8 mouse cellular contexts compared by ENCODE assay signal in genomic region chr4:155943049-155943452, GRCm38 (mm10). TPM values are rescaled to one million over a fixed set of nuclear protein-coding genes. Genes with fewer than 3 reads are reported as not detected.
DNase-seq lines count a peak whose midpoint lies in the region; ATAC-seq and TF ChIP-seq lines count a peak whose summit lies in the region.

No protein-coding gene starts in this region.

- peak; percentile 20 for ATAC-seq in kidney, postnatal 0 days (replicated peaks; ENCODE audit: low FRiP score, low read depth)
- ATAC-seq in liver, embryonic 15.5 days (ENCODE audit: insufficient read depth): peak; percentile 16

- TF ChIP-seq CTCF in embryonic fibroblast, embryonic 13.5 days (IDR thresholded peaks at IDR 0.05; ENCODE audit: borderline replicate concordance, insufficient read depth, low read length): no peak
- no peak for TF ChIP-seq CTCF in kidney, postnatal 0 days (IDR thresholded peaks at IDR 0.05; ENCODE audit: low read depth)

- H3K36me3 ChIP-seq in kidney, postnatal 0 days (ENCODE audit: insufficient read depth, low read length): 0 out of 2 replicates have a peak, but pooled peaks cover 15% of the 10 kb centered on the region
- peaks cover 17% of the 10 kb centered on the region for H3K36me3 ChIP-seq in liver, embryonic 15.5 days (replicated peaks)
- peaks cover 4% of the 10 kb centered on the region for H3K36me3 ChIP-seq in myocyte (ENCODE audit: control insufficient read depth, insufficient read depth)

- H3K79me2 ChIP-seq in myocyte (ENCODE audit: control insufficient read depth, insufficient read depth): peaks cover 42% of the 10 kb centered on the region

- H3K4me3 ChIP-seq in embryonic fibroblast, embryonic 13.5 days (ENCODE audit: insufficient read depth, low read length): peak overlapping the region; percentile 63
- H3K4me3 ChIP-seq in kidney, postnatal 0 days (replicated peaks; ENCODE audit: low read depth, low read length): peak overlapping the region; percentile 85
- peak overlapping the region; percentile 97 for H3K4me3 ChIP-seq in liver, embryonic 15.5 days (replicated peaks)
- peak overlapping the region; percentile 85 for H3K4me3 ChIP-seq in myocyte

- H3K9ac ChIP-seq in kidney, postnatal 0 days (ENCODE audit: low read depth, low read length): peak overlapping the region; percentile 89
- peak overlapping the region; percentile 90 for H3K9ac ChIP-seq in liver, embryonic 15.5 days

- peak overlapping the region; percentile 88 for H3K27ac ChIP-seq in embryonic fibroblast, embryonic 13.5 days (ENCODE audit: insufficient read depth, low read length)
- peak overlapping the region; percentile 88 for H3K27ac ChIP-seq in kidney, postnatal 0 days
- H3K27ac ChIP-seq in liver, embryonic 15.5 days (replicated peaks): peak overlapping the region; percentile 83

- no peak for TF ChIP-seq POLR2A in embryonic fibroblast, embryonic 13.5 days (IDR thresholded peaks at IDR 0.05; ENCODE audit: low read depth, low read length)
- TF ChIP-seq POLR2A in myocyte (IDR thresholded peaks at IDR 0.05; ENCODE audit: insufficient read length, low read depth): no peak

- peaks cover 4% of the 10 kb centered on the region; the same call in 1 of the 2 replicates for H3K4me1 ChIP-seq in embryonic fibroblast, embryonic 13.5 days (ENCODE audit: control insufficient read depth, insufficient read depth, low read length)
- peaks cover 13% of the 10 kb centered on the region for H3K4me1 ChIP-seq in kidney, postnatal 0 days (replicated peaks; ENCODE audit: insufficient read depth, low read length)
- H3K4me1 ChIP-seq in liver, embryonic 15.5 days (replicated peaks): peaks cover 49% of the 10 kb centered on the region

- under 1% methylated on average over 17 of the region's 17 CpGs for WGBS in kidney, postnatal 0 days
- WGBS in liver, embryonic 15.5 days (ENCODE audit: insufficient replicate concordance): 2% methylated on average over 17 of the region's 17 CpGs

- no peaks in the 10 kb centered on the region for H3K27me3 ChIP-seq in kidney, postnatal 0 days (ENCODE audit: insufficient read depth, low read length)
- H3K27me3 ChIP-seq in liver, embryonic 15.5 days: peaks cover 33% of the 10 kb centered on the region
- H3K27me3 ChIP-seq in myocyte (ENCODE audit: control insufficient read depth, insufficient read depth, insufficient read length): no peaks in the 10 kb centered on the region

- H3K9me3 ChIP-seq in kidney, postnatal 0 days (replicated peaks; ENCODE audit: low read length): no peaks in the 10 kb centered on the region
- no peaks in the 10 kb centered on the region for H3K9me3 ChIP-seq in liver, embryonic 15.5 days (replicated peaks)

- DNase-seq in urinary bladder, postnatal 14 days (ENCODE audit: low spot score): peak; percentile 50
- no peak for DNase-seq in urinary bladder, adult 2 months (ENCODE audit: low spot score)
- DNase-seq in heart, adult 9 months (ENCODE audit: low spot score in 2 of 2): peak; percentile 44 to 53
- DNase-seq in kidney, postnatal 0 days (ENCODE audit: low spot score): peak; percentile 29
- no peak for DNase-seq in spleen, postnatal 10 days (ENCODE audit: low spot score in 2 of 2)

- peak overlapping the region; percentile 95 for H3K4me2 ChIP-seq in kidney, postnatal 0 days (ENCODE audit: low read length)
- peak overlapping the region; percentile 97 for H3K4me2 ChIP-seq in liver, embryonic 15.5 days
- H3K4me2 ChIP-seq in myocyte (ENCODE audit: low read depth): peak overlapping the region; percentile 97

- H3ac ChIP-seq in myocyte (ENCODE audit: control insufficient read depth, insufficient read length): peak overlapping the region; percentile 59

TF ChIP-seq in myocyte, 11 proteins besides CTCF, POLR2A, EP300 and RAD21:
- TF ChIP-seq REST (IDR thresholded peaks at IDR 0.05; ENCODE audit: insufficient read depth, insufficient read length): no peak

RNA-seq across cellular contexts. Expression of gene Ube2j2, which starts 0.6 kb away (rescaled TPM):
- polyA plus RNA-seq in urinary bladder, adult 2 months (2012; rRNA removed): 55.1 and 63.4 TPM in 2 replicates
- polyA plus RNA-seq in embryonic fibroblast, embryonic 13.5 days (2011; ENCODE audit: insufficient read length, low read depth, missing spikeins): 82.9 and 96.0 TPM in 2 replicates
- polyA plus RNA-seq in kidney, postnatal 0 days (2015; fragmentation: Nextera tagmentation; extraction: Ambion mirVana): 99.7 and 108 TPM in 2 replicates
- polyA plus RNA-seq in liver, embryonic 15.5 days (2015; fragmentation: Nextera tagmentation; extraction: Ambion mirVana): 50.2 and 51.2 TPM in 2 replicates
- polyA plus RNA-seq in myocyte (2012; fragmentation: generic; extraction: Trizol): 70.6 TPM

RNA-seq across cellular contexts. Expression of gene C1qtnf12, which starts 19.1 kb away (rescaled TPM):
- polyA plus RNA-seq in urinary bladder, adult 2 months (2012; rRNA removed): 27.5 and 29.9 TPM in 2 replicates
- 25.2 and 31.0 TPM in 2 replicates for polyA plus RNA-seq in embryonic fibroblast, embryonic 13.5 days (2011; ENCODE audit: insufficient read length, low read depth, missing spikeins)
- polyA plus RNA-seq in kidney, postnatal 0 days (2015; fragmentation: Nextera tagmentation; extraction: Ambion mirVana): 113 and 116 TPM in 2 replicates
- 76.3 and 81.9 TPM in 2 replicates for polyA plus RNA-seq in liver, embryonic 15.5 days (2015; fragmentation: Nextera tagmentation; extraction: Ambion mirVana)
- polyA plus RNA-seq in myocyte (2012; fragmentation: generic; extraction: Trizol): 2.1 TPM

RNA-seq across cellular contexts. Expression of gene B3galt6, which starts 49.4 kb away (rescaled TPM):
- polyA plus RNA-seq in urinary bladder, adult 2 months (2012; rRNA removed): 5.3 and 6.1 TPM in 2 replicates
- 5.3 and 5.4 TPM in 2 replicates for polyA plus RNA-seq in embryonic fibroblast, embryonic 13.5 days (2011; ENCODE audit: insufficient read length, low read depth, missing spikeins)
- 14.3 and 14.5 TPM in 2 replicates for polyA plus RNA-seq in kidney, postnatal 0 days (2015; fragmentation: Nextera tagmentation; extraction: Ambion mirVana)
- polyA plus RNA-seq in liver, embryonic 15.5 days (2015; fragmentation: Nextera tagmentation; extraction: Ambion mirVana): 4.4 and 4.6 TPM in 2 replicates
- polyA plus RNA-seq in myocyte (2012; fragmentation: generic; extraction: Trizol): 5.4 TPM

RNA-seq across cellular contexts. Expression of gene Sdf4, which starts 49.6 kb away (rescaled TPM):
- 75.8 and 106 TPM in 2 replicates for polyA plus RNA-seq in urinary bladder, adult 2 months (2012; rRNA removed)
- polyA plus RNA-seq in embryonic fibroblast, embryonic 13.5 days (2011; ENCODE audit: insufficient read length, low read depth, missing spikeins): 172 and 187 TPM in 2 replicates
- 178 and 183 TPM in 2 replicates for polyA plus RNA-seq in kidney, postnatal 0 days (2015; fragmentation: Nextera tagmentation; extraction: Ambion mirVana)
- polyA plus RNA-seq in liver, embryonic 15.5 days (2015; fragmentation: Nextera tagmentation; extraction: Ambion mirVana): 77.0 and 81.4 TPM in 2 replicates
- 137 TPM for polyA plus RNA-seq in myocyte (2012; fragmentation: generic; extraction: Trizol)

RNA-seq across cellular contexts. Expression of gene Acap3, which starts 51.4 kb away (rescaled TPM):
- polyA plus RNA-seq in urinary bladder, adult 2 months (2012; rRNA removed): 23.7 and 29.2 TPM in 2 replicates
- polyA plus RNA-seq in embryonic fibroblast, embryonic 13.5 days (2011; ENCODE audit: insufficient read length, low read depth, missing spikeins): 18.1 and 25.7 TPM in 2 replicates
- 8.2 and 8.4 TPM in 2 replicates for polyA plus RNA-seq in kidney, postnatal 0 days (2015; fragmentation: Nextera tagmentation; extraction: Ambion mirVana)
- polyA plus RNA-seq in liver, embryonic 15.5 days (2015; fragmentation: Nextera tagmentation; extraction: Ambion mirVana): 6.5 and 8.5 TPM in 2 replicates
- polyA plus RNA-seq in myocyte (2012; fragmentation: generic; extraction: Trizol): 22.3 TPM

Comparison
In these comparisons a context has a peak if more than half of its experiments do, and no peak if none do; other contexts are left out.
1. DNase-seq: peak in urinary bladder, postnatal 14 days (single experiment), heart, adult 9 months (2 of 2) and kidney, postnatal 0 days (single experiment); none in urinary bladder, adult 2 months (single experiment) and spleen, postnatal 10 days (0 of 2).
2. Peak in every context shown above with its lines, with median percentiles within 50 percentile points of each other: H3K27ac ChIP-seq, H3K4me3 ChIP-seq and H3K4me2 ChIP-seq.